Mouse (Mus musculus): ENCODE measurements around the gene Efnb3.

- TF ChIP-seq CTCF (IDR thresholded peaks at IDR 0.05; ENCODE audit: low read depth, low read length) (no peak), GATA1 (IDR thresholded peaks at IDR 0.05; ENCODE audit: borderline replicate concordance, low read length) (no peak), TAL1 (conservative IDR thresholded peaks at IDR 0.05; ENCODE audit: low read depth, low read length) (no peak), POLR2AphosphoS5 (IDR thresholded peaks at IDR 0.05; ENCODE audit: insufficient replicate concordance, low read depth, low read length) (no peak), GATA2 (IDR thresholded peaks at IDR 0.05; ENCODE audit: borderline replicate concordance, low read depth, low read length) (no peak)
Observed at GRCm38 (mm10) chr11:69604795-69605664, 45.0 kb upstream of the Efnb3 start.
